Mouse (Mus musculus): ENCODE measurements around the gene Pcdh15. TPM values are rescaled to one million over a fixed set of nuclear protein-coding genes. Genes with fewer than 3 reads are reported as not detected.

Pcdh15 gene
- polyA plus RNA-seq, 1 experiment from 2014 or later = 1.3 TPM

DNA sequence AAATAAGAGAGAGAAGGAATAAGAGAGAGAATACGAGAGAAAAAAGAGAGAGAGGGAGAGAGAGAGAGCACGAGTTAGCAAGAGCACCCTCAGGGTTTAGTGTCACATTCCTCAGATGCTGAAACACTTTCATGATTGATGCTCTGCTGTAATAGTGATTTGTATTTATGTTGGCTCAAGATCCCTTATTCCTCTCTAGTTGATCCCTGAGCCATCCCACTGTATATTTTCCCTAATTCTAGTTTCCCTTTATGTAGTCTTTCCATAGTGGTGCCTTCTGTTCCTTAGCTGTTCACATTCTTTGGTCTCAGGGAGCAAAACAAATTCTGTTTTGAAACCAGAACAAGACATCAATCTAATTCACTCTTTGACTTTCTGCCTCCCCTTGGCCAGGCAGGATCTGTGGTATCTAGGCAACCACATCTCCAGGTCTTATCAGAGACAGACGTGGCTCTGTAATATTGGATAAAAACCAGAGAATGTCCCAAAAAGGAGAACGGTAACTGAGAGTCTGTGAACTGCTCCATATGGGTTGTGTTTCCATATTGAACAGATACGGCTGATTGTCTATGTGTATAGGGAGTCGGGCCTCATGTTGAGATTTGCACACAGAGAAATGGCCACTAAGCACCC is 1170.6 kb downstream of the Pcdh15 start:
- H3K4me1 ChIP-seq (replicated peaks) = no peaks in the 10 kb centered on the region
- H3K27ac ChIP-seq = no peak overlapping the region
- H3K36me3 ChIP-seq = no peaks in the 10 kb centered on the region
- no peaks in the 10 kb centered on the region for H3K9me3 ChIP-seq
- no peak overlapping the region for H3K4me2 ChIP-seq (replicated peaks)
- H3K27me3 ChIP-seq (replicated peaks) = no peaks in the 10 kb centered on the region
- H3K9ac ChIP-seq = no peak overlapping the region
- ATAC-seq = no peak
- H3K4me3 ChIP-seq (replicated peaks) = no peak overlapping the region
- 47% methylated on average over 6 of the region's 6 CpGs for WGBS

DNA sequence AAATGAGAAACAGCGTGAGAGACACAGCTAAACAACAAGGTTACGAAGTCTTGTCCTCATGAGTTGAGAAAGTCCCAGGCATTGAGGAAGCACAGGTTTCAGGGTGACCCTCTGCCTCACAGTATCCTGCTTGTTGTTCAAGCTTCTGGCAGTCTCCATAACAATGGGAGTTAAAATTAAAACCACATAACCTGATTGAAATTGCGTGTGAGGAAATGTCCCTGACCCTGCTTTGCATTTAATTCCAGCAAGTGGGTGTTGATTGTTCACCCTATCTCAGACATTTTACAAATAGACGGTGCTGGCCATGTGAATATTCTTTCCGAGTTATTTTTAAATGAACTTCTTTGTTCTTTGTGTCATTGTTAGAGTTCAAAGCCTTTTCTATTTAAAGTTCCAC is 1171.8 kb downstream of the Pcdh15 start:
- Histone ChIP-seq H3K27me3 (replicated peaks) (no peaks in the 10 kb centered on the region), H3K9me3 (no peaks in the 10 kb centered on the region), H3K27ac (no peak overlapping the region), H3K36me3 (no peaks in the 10 kb centered on the region), H3K4me3 (replicated peaks) (no peak overlapping the region), H3K4me2 (replicated peaks) (no peak overlapping the region), H3K4me1 (replicated peaks) (no peaks in the 10 kb centered on the region), H3K9ac (no peak overlapping the region)
- 83% methylated on average over 5 of the region's 5 CpGs for WGBS
- no peak for ATAC-seq

DNA sequence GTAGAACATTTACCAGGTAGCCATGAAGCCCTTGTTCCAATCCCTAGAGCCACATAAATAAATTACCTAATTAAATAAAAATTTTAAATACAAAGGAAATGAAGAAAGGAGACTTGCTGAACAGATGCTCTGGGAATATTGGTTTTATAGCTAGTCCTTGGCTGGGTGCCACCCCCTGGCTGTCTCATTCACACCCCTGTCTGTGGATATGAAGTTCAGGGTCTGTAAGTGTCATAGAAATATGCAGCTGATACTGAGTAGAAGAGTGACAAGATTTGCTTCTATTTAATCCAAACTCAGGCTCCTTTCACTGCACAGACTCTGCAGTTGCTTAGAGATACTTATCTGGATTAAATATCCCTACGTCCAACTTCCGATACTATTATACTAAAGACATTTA is 1205.0 kb downstream of the Pcdh15 start:
- no peaks in the 10 kb centered on the region for H3K9me3 ChIP-seq
- no peaks in the 10 kb centered on the region for H3K4me1 ChIP-seq (replicated peaks)
- ATAC-seq = no peak
- H3K4me3 ChIP-seq (replicated peaks) = no peak overlapping the region
- H3K27me3 ChIP-seq (replicated peaks) = no peaks in the 10 kb centered on the region
- H3K9ac ChIP-seq = no peak overlapping the region
- no peaks in the 10 kb centered on the region for H3K36me3 ChIP-seq
- 80% methylated on average over 2 of the region's 2 CpGs for WGBS
- H3K4me2 ChIP-seq (replicated peaks) = no peak overlapping the region
- no peak overlapping the region for H3K27ac ChIP-seq

DNA sequence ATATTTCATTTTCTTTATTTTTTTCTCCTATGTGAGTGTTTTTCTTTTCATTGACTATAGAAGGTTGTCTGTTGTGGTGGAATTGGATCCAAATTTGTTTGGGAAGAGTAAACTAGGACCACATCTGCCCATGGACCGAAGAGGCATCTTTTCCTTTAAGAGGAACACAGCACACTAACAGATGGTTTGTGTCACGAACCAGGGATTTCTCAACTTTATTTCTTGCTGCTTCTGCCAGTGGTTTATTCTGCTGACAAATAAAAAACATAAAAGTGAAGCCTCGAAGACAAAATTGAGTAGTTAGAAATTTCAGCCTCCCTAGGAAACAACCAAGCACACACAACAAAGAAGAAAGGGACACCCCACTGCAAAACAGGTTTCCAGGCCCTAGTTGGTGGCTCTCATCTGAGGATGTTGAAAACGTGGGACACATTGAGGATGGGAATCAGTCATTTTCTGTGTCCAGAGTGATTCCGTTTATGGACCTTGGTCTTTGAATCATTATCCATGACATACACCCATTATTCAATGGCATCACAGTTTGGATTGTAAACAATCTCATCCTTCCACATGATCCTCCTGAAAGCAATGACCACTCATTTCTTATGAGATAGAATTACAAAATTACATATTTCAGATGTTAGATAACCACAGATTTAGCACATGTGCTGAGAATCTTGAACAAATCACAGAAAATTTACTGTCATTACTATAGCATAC is 1206.5 kb downstream of the Pcdh15 start:
- Histone ChIP-seq H3K9me3 (no peaks in the 10 kb centered on the region), H3K27me3 (replicated peaks) (no peaks in the 10 kb centered on the region), H3K4me3 (replicated peaks) (no peak overlapping the region), H3K36me3 (no peaks in the 10 kb centered on the region), H3K27ac (no peak overlapping the region), H3K4me2 (replicated peaks) (no peak overlapping the region), H3K9ac (no peak overlapping the region), H3K4me1 (replicated peaks) (no peaks in the 10 kb centered on the region)
- no peak for ATAC-seq
- 50% methylated on average over 5 of the region's 5 CpGs for WGBS

DNA sequence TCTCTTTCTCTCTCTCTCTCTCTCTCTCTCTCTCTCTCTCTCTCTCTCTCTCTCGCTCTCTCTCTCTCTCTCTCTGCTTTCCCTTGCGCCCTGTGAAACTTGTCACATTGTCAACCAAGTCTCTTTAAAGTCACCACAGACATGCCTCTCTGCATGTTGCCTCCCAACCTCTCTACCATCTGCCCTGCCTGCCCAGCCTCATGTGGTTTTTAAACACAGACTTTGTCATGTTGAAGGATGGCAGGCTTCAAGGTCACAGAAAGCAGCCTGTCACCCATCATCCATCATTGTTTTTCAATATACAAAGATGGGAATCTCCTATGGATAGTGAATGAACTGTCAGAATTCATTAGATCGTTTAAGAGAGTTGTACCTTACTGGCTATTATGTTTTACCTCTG is 1207.9 kb downstream of the Pcdh15 start:
- no peak overlapping the region for H3K27ac ChIP-seq
- no peak for ATAC-seq
- no peaks in the 10 kb centered on the region for H3K9me3 ChIP-seq
- H3K4me3 ChIP-seq (replicated peaks) = no peak overlapping the region
- no peaks in the 10 kb centered on the region for H3K4me1 ChIP-seq (replicated peaks)
- H3K36me3 ChIP-seq = no peaks in the 10 kb centered on the region
- H3K4me2 ChIP-seq (replicated peaks) = no peak overlapping the region
- no peaks in the 10 kb centered on the region for H3K27me3 ChIP-seq (replicated peaks)
- WGBS = 80% methylated on average over 3 of the region's 3 CpGs
- H3K9ac ChIP-seq = no peak overlapping the region

DNA sequence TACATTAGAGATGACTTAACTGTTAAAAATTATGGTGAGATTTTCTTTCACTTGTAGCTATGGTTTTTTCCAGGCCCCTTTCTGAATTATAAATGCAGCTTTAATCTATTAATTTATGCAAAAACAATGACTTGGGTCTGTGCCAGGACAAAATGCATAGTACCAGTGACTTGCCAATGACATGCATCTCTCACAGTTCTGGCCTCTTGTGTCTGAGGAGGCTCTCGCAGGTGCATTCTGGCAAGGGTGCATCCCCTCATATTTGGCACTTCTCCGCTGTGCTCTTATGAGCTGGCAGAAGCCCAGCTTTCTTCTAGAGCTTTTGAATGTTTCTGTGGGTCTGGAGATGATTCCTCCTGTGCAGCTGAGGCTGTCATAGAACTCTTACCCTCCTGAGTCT is 1216.9 kb downstream of the Pcdh15 start:
- Histone ChIP-seq H3K27ac (no peak overlapping the region), H3K9ac (no peak overlapping the region), H3K36me3 (no peaks in the 10 kb centered on the region), H3K27me3 (replicated peaks) (no peaks in the 10 kb centered on the region), H3K9me3 (no peaks in the 10 kb centered on the region), H3K4me3 (replicated peaks) (no peak overlapping the region), H3K4me2 (replicated peaks) (no peak overlapping the region), H3K4me1 (replicated peaks) (no peaks in the 10 kb centered on the region)
- ATAC-seq = no peak
- WGBS = 72% methylated on average over 2 of the region's 2 CpGs

DNA sequence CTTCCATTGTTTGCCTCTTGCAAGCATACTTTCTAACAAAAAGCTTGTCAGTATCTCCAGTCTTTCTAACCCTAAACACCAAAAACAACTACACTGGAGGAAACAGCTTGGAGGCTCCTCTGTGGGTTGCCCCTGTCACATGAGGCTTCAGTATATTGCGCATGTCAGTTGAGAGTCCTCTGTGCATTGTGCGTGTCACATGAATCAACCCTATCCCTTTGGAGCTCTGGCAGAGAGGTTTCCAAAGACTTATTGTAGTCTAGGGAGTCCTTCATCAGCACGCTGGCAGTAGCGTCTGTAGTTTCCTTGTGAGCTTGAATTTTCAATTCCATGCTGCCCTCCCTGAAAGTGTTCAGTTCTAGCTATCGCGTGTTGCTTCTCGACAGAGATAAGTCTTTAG is 1236.3 kb downstream of the Pcdh15 start:
- whole genome bisulfite sequencing = 93% methylated on average over 7 of the region's 7 CpGs
- no peak overlapping the region for H3K4me2 ChIP-seq (replicated peaks)

DNA sequence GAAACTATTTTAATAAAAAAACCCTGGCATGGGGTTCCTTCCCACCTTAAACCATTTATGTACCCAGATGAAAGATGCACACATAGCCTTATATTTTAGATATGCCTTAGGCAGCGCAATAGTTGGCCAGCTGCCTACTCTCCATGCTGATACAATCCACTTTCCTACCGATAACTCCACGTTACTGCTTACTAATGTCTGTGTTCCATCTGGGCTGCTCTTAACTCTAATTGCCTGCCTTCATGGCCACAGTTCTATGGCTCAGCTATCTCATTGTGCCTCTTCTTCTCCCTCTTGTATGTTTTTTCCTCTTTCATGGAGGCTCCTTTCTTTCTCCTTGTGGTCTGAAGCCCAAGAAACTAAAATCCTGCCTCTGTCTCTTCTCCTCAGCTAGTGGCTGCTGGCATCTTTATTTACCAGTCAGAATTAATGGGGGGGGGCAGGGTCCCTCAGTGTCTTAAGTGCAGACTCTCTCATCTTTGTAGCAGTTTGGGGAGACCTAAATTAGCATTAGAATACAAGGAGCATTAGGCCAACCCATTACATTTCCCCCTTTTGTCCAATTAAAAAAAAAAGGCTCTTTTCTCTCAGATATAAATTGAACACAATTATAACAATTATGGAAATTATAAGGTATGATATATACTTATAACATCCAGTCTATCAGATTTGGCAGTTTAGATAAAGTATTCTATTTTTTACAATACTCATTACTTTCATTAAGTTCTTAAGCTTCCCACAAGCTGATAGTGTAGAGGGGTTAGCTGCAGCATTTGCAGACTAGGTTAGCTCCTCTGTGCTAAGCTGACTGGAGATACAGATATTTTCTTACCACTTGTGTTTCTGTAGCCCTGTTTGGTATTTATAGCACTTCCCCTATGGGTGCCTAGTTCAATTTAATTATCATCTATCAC is 1240.4 kb downstream of the Pcdh15 start:
- Histone ChIP-seq H3K9me3 (no peaks in the 10 kb centered on the region), H3K27ac (no peak overlapping the region), H3K4me3 (replicated peaks) (no peak overlapping the region), H3K36me3 (no peaks in the 10 kb centered on the region), H3K9ac (no peak overlapping the region), H3K4me2 (replicated peaks) (no peak overlapping the region), H3K27me3 (replicated peaks) (no peaks in the 10 kb centered on the region), H3K4me1 (replicated peaks) (no peaks in the 10 kb centered on the region)
- WGBS = 77% methylated on average over 3 of the region's 3 CpGs
- no peak for ATAC-seq

More for the DNA sequence above, 1236.3 kb downstream of the Pcdh15 start:
- H3K27me3 ChIP-seq (replicated peaks) = no peaks in the 10 kb centered on the region
- H3K9ac ChIP-seq = no peak overlapping the region
- H3K27ac ChIP-seq = no peak overlapping the region
- no peaks in the 10 kb centered on the region for H3K36me3 ChIP-seq
- H3K4me3 ChIP-seq (replicated peaks) = no peak overlapping the region
- no peak for ATAC-seq
- H3K4me1 ChIP-seq (replicated peaks) = no peaks in the 10 kb centered on the region
- H3K9me3 ChIP-seq = no peaks in the 10 kb centered on the region

DNA sequence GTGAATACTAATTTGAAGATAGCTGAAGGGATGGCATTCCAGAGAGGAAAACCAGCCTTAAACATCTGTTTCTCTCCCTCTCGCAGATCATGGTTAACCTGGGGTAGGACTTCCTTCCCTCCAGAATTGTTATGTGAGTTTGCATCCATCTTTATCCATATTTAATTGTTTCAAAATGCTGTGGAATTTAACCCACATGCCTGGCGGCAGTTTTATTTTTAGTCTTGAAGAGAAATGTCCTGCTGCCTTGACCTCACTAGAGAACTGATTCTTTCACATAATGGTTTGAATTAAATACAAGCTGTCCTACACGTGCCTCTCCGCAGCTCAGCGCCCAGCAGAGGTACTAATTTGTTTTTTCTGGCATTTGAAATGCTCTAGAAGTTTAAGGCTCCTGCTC is 1260.4 kb downstream of the Pcdh15 start:
- Histone ChIP-seq H3K9me3 (no peaks in the 10 kb centered on the region; the same call in 1 of the 2 replicates), H3K4me2 (replicated peaks) (no peak overlapping the region), H3K27ac (no peak overlapping the region), H3K9ac (no peak overlapping the region), H3K4me1 (replicated peaks) (no peaks in the 10 kb centered on the region), H3K27me3 (replicated peaks) (no peaks in the 10 kb centered on the region), H3K4me3 (replicated peaks) (no peak overlapping the region), H3K36me3 (no peaks in the 10 kb centered on the region)
- WGBS = 69% methylated on average over 5 of the region's 5 CpGs
- no peak for ATAC-seq

DNA sequence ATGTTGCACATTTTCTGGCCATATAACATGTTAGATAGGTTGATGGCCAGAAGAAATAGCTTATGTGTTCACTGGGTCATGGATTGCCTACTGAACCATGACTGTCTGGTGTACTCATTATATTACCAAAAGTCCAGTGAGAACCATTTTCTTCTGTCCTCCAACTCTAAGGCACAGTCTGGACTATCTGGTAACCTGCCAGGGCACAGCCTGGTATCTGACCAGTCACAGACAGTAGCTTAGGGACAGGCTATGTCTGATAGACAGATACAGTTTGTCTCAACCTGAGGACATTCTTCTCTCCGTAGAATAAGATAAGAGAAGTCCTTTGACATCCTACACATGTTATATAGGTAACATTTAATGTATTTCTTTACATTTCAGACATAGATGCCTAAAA is 1279.6 kb downstream of the Pcdh15 start:
- Histone ChIP-seq H3K9ac (no peak overlapping the region), H3K4me1 (replicated peaks) (no peaks in the 10 kb centered on the region), H3K36me3 (no peaks in the 10 kb centered on the region), H3K27ac (no peak overlapping the region), H3K4me3 (replicated peaks) (no peak overlapping the region), H3K27me3 (replicated peaks) (no peaks in the 10 kb centered on the region), H3K4me2 (replicated peaks) (no peak overlapping the region), H3K9me3 (no peaks in the 10 kb centered on the region)
- no peak for ATAC-seq
- WGBS = 74% methylated on average over 1 of the region's 1 CpGs

DNA sequence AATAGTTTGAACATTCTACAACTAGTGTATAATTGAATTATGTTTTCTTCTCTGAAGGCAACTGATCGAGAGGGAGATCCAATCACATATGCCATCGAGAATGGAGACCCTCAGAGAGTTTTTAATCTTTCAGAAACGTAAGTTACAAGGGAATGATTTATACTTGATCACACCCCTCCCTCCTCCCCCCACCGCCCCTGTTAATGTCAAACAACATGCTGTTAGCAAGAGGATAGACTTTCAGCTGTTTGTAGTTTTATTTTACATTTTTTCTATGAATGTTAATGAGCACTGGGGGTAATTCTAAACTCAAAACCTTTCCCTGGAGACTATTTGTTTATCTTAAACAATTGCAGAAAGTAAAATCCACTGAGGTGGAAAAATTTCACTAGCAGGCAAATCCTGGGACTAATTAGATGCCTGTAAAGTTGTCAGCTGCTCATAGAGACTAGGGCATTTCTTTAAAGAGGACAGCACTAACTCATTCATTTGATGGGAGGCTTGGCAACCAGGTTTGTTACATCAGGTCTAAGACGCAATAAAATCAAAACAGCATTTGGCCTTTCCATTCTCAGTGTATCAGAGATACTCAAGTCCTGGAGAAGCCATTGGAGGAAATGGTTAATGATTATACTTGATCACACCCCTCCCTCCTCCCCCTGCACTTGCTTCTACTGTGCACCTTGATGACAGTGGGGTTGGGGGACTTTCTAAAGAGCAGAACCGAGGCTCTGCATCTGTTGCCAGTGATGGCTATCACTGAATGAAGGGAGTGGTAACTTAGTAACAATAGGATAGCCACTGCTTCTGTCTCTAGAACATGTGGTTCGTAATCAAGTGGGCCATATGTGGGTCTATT is 1280.4 kb downstream of the Pcdh15 start:
- Histone ChIP-seq H3K9ac (no peak overlapping the region), H3K27me3 (replicated peaks) (no peaks in the 10 kb centered on the region), H3K4me2 (replicated peaks) (no peak overlapping the region), H3K4me3 (replicated peaks) (no peak overlapping the region), H3K27ac (no peak overlapping the region), H3K36me3 (no peaks in the 10 kb centered on the region), H3K4me1 (replicated peaks) (no peaks in the 10 kb centered on the region), H3K9me3 (no peaks in the 10 kb centered on the region)
- no peak for ATAC-seq
- 57% methylated on average over 7 of the region's 7 CpGs for WGBS

All from intestine, embryonic 15.5 days (tissue).